Mouse (Mus musculus): ENCODE measurements around the gene Traip.

The Traip gene

DNA sequence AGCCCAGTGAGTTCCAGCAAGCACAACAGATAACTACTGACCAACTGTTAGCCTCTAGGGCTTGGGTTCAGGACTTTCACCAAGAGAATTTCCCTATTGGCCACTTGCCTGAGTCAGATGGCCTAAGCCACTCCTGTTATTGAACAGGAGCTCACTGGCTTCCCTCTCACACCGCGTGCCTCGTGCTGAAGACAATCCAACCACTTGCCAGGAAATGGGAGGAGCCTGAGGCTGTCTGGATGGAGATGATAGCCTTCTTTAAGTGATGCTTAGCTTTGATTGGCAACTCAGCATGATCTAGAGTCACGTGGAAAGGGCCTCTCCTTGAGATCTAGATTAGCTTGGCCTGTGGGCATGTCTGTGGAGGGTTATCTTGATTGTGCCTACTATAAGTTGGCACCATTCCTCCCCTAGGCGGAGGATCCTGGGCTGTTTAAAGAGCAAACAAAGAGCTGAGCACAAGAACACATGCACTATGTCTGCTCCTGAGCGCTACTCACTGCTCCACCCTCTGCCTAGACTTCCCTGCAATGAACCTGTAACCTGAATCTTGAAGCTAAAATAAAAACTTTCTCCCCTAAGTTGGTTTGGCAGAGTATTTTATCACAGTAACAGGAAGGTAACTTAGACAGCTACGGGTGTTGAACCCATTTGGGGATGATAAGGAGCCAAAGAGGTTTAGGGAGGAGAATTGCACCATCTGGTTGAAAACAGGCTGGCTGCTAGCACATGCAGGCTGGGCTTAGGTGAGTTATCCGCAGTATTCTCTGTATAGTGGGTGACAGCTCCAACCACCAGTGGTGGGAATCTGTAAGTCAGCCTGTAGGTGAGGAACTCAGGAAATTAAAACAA lies 22.0 kb downstream of the Traip start:
- in situ Hi-C loops (cut with MboI): no loop called here

- in situ Hi-C loops (cut with MboI): no loop called here
Measured at GRCm38 (mm10) chr9:107974491-107975171, 24.7 kb downstream of the Traip start.

DNA sequence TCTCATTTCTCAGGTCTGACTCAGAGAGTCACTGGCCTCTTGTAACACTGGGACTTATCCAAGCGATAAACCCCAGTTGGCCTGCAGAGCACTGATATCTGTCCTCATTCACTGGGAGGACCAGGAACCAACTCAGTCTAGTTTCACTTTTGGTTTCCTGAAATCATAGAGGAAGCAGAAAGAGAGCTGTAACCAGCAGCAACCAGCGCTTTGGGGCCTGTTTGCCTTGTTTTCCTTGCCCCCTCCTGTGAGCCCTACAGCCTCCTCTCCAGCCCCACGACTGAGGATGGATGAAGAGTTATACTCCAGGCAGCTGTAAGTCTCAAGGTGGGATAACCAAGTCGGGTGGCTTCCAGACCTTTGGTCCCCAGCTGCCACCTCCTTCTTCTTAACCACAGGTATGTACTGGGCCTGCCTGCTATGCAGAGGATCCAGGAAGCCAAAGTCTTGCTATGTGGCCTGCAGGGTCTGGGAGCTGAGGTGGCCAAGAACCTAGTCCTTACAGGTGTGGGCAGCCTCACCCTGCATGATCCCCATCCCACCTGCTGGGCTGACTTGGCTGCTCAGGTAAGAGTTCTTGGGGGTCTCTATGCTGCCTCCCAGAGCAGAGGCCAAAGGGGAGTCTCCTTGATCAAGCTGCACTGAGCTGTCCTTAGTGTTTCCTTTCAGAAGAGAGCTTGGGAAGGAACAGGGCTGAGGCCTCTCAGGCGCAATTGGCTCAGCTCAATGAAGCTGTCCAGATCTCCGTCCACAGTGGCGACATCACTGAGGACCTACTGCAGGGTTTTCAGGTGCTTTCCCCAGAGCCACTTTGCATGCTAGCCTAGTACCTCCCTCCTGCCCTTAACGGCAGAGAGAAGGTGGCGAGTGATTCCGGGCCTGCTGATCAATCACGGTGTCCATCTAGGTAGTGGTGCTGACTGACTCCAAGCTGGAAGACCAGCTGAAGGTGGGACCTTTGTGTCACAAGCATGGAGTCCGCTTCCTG lies 25.8 kb downstream of the Traip start, which contains the start of gene Uba7:
Gene Uba7, plus strand, starts transcription at position 107 of the 988 bp plus-strand sequence.
- in situ Hi-C loops (cut with MboI): no loop called here

DNA sequence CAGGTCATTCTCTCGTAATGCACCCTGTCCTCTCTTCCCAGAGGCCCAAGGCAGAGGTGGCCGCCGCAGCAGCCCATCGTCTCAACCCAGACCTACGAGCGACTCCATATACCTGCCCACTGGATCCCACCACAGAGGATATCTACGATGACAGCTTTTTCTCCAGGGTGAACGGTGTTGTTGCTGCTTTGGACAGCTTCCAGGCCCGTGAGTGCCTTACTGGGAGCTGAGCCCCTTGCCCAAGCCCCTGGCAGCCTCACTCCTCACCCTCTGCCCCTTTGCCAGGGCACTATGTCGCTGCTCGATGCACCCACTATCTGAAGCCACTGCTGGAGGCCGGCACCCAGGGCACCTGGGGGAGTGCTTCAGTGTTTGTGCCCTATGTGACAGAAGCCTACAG lies 28.9 kb downstream of the Traip start:
- in situ Hi-C loops (cut with MboI): no loop called here

GRCm38 (mm10) chr9:107981684-107982605 lies 32.0 kb downstream of the Traip start:
- in situ Hi-C loops (cut with MboI): no loop called here

- in situ Hi-C loops (cut with MboI): no loop called here
Measured at GRCm38 (mm10) chr9:107982681-107983346, 32.9 kb downstream of the Traip start, which contains the start of gene Gm20661. Gene Gm20661, plus strand, starts transcription at chr9:107983058.

DNA sequence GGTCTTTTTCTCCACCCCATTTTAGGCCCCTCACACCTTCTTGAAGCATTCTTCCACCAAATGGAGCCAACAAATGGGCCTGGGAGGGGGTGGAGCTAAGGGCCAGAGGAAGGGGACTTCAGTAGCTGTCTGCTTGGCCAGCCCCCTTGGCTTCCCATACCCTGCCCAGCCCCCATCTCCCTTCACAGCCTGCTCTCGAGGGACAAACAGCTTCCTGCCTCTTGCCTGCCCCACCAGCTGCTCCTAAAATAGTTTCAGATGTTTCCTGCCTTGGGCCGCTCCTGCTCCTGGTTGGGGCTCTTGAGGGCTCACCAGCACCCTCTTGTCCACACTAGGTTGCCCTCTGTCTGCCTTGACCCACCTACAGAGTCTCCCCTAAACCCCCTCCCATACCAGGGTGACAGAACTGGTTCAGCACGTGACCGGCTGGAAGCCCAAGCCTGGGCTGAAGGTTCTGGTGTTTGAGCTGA lies 33.5 kb downstream of the Traip start:
- in situ Hi-C loops (cut with MboI): no loop called here

DNA sequence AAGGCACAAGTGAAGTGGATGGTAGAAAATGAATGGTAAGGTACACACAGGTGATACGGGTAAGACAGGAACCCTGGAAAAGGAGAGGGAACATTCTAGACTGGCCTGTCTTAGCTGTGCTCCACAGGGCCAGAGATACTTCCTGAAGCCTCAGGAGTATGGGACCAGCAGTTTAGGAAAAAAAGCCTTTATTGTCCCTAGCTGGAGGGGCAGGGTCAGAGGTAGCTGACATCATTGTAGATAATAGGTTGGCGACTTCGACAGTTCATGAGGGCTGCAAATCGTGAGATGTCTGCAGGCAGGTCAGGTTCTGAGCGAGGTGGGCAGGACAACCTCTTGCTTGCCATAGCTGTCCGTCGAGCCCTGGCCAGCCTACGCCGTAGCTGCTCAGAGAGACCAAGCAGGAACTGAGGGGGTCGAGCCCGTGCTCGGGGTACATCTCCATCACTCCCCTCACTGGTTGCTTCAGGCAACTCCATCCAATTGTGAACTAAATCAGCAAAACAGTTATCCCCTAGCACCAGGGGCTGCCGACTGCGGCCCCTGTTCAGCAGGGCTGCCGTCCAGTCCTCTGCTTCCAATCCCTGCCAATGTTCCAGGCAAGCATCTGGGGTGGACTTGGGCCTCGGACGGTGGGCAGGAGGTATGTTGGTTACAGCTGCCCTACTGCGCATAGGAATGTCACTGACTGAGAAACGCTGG lies 34.3 kb downstream of the Traip start:
- in situ Hi-C loops (cut with MboI): no loop called here

DNA sequence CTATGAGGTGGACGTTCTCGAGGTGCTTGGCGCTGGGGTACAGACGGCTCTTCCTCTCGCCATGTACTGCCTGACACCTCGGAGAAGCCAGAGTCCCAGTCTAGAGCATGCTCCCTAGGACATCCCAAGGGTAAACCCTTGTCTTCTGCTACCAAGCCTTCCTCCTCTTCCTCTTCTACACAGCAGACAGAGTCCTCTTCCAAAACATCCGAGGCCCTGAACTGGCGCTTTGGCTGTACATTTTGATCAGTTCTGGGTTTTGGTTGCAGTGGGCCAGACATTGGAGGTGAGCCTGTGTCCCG lies 34.8 kb downstream of the Traip start:
- in situ Hi-C loops (cut with MboI): no loop called here

GRCm38 (mm10) chr9:107985131-107986119 lies 35.5 kb downstream of the Traip start, which contains the start of gene Inka1:
Gene Inka1, minus strand, starts transcription at chr9:107985879.
- in situ Hi-C loops (cut with MboI): no loop called here

DNA sequence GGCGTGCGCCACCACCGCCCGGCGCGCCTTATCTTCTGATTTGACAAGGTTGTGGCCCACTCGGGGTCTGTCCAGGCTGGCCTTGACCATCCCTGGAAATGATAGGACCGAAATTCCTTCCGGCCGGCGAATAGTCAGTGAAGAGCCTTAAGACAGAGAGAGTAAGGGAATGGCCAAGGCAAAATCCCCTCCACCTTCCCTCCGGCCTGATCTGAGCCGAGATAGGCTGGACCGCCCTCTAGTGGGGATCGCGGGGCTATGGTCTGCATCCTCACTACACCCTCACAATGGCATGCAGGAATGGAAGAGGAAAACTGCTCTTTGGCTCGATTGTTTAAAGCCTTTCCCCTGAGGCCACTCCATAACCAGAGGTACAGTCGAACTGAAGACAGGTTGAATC lies 36.4 kb downstream of the Traip start:
- in situ Hi-C loops (cut with MboI): no loop called here

DNA sequence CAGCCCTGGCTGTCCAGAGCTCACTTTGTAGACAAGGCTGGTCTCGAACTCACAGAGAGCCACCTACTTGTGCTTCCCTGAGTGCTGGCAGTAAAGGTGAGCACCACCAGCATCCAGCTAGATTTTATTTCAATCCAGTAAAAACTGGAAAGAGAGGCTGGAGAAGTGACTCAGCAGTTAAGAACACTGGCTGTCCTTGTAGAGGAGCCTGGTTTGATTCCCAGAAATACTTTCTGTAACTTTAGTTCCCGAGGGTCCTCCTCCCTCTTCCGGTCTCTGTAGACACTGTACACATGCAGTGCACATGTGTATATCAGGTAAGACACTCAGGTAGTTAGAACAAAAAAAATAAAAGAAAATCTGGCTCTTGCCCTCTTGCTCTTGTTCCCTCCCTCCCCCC lies 38.0 kb downstream of the Traip start:
- in situ Hi-C loops (cut with MboI): no loop called here

- in situ Hi-C loops (cut with MboI): no loop called here
Measured at GRCm38 (mm10) chr9:107992197-107992596, 42.3 kb downstream of the Traip start, which contains the start of gene Cdhr4. Gene Cdhr4, plus strand, starts transcription at chr9:107992497.

DNA sequence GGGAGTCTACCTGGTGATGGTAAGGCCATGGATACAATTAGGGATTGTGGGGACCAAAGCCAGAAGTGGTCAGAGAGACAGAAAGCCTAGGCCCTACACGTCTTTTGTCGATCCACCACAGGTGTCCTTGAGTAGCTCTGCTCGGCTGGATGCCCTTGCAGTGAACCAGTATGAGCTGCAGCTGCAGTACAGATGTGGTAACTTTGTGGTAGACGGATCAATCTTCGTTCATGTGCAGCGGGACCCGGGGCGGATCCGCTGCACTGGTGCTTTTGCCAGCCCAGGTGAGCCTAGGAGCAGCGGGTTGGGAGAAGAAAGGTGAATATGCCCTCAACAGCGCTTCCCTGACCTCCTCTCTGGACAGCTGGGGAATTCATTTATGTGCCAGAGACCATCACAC lies 43.1 kb downstream of the Traip start:
- in situ Hi-C loops (cut with MboI): no loop called here

DNA sequence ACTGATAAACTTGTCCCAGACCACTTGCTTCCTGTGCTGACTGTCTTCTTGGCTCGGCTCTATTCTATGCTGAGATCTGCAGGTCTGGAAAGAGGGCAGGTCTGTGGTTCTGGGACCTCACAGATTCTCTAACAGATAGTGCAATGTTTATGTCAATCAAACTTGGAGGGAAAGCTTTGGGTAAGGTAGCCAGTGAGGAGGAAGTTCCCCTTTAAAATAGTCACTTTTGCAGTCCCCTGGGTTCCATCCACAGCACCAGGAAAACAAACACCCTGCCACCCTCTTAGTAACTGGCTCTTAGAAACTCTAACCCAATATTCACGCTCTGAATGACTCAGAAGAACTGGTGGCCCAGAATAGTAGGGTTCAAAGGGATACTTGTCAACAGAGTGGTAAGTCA lies 44.5 kb downstream of the Traip start:
- in situ Hi-C loops (cut with MboI): no loop called here

- in situ Hi-C loops (cut with MboI): no loop called here
Measured at GRCm38 (mm10) chr9:107995513-107995912, 45.6 kb downstream of the Traip start.

DNA sequence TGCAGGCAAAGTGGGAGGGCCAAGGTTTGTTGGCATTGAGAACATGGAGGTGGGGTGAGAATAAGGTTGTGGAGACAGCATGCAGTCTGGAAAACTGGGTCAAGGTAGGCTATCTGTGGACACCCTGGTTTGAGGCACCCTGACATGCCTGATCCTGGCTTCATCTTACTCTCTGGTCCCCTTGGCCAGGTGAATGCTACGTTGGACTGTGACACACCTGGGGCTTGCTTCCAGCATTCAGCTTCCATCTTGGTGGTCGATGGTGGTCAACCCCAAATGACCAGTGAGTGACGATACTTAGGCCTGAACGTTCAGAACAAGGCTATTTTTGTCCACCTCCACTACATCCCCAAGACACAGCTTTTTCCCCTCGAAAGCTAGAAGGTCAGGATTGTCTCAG lies 46.1 kb downstream of the Traip start, which contains the start of gene Gm20662:
Gene Gm20662, plus strand, starts transcription at position 301 of the 400 bp plus-strand sequence.
- in situ Hi-C loops (cut with MboI): no loop called here

All from mature B cell (primary cell).